Mouse (Mus musculus) retina, postnatal 1 day (tissue): ENCODE measurements around the gene Dusp16.

Experiments used
- DNase-seq: peaks from one replicate; pipeline ENCODE4 v3.0.0-alpha.2; 2012

The Dusp16 gene

DNA sequence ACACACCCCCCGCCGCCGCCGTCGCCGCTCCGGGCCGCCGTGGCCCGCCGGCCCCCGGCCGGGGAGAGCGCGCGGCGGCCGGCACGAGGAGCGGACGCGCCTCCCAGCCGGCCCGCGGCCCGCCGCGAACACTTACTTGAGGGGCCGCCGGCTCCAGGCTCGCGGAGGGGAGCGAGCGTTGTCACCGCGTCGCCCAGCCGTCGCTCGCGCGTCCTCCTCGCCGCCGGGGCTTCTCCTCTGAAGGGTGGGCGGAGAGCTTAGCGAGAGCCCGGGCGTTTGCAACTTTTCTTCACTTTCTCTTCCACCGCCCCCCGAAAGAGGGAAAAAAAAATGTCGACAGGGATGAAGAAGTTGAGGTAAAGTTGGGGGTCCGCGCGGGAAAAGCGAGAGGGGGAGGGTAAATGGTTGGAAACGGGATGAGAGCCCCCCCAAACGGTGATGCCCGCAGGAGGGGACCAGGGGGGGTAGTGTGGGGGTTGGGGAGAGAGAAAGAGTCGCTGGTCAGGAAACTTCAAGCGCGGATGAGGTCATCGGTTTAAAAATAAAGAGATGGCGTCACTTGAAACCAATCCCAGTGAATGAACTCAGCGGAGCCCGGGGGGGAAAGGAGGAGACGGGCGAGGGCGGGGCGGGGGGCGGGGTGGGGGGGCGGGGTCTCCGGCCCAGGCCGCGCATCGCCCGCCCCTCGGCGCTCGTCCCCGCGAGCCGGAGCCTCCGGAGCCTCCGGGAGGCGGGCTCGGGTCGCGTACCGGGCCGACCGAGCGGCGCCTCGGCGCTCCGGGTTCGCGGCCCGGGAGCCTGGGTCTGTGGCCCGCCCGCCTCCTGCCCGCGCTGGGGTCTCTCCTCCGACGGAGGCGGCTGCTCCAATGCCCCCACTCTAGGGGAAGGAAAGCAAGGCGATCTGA is at the start of gene Dusp16:
Gene Dusp16 (minus strand): TSS at position 485 of the 905 bp plus-strand sequence.
- peak; percentile 97 for DNase-seq

DNA sequence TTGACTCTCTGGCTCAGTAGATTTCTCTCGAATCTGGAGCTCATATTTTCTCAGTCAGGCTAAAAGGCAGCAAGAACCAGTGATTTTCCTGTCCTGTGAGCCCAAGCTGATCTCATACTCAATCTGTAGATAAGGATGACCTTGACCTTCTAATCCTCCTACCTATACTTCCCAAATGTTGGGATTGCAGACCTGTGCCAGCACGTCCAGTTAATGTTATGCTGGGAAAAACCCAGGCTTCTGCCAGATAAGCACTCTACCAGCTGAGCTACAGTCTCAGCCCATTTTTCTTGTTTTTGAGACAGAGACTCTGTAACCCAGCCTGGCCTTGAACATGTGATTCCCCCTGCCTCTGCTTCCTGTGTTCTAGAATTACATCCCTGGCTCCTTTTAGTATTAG is 47.9 kb upstream of the Dusp16 start:
- no peak for DNase-seq

DNA sequence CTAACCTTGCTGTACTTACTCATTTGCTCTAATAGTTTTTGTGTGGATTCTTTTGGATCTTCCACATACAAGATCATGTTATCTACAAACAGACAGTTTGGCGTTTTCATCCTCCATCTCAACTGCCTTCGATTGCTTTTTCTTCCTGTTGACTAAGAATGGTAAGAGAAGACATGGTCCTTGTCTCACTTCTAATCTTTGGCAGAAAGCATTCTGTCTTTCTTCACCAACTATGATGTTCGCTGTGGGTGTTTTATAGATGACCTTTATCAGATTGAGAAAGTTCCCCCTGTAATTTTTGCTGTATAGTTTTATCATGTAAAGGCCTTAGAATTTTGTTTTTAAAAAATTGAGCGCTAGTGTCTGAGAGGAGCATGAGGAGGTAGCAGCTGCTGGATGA is 45.7 kb upstream of the Dusp16 start:
- no peak for DNase-seq

GRCm38 (mm10) chr6:134834585-134835251 is 42.3 kb upstream of the Dusp16 start:
- DNase-seq, result no peak

GRCm38 (mm10) chr6:134830776-134831175 is 38.4 kb upstream of the Dusp16 start:
- DNase-seq, result no peak

- peak; percentile 99 for DNase-seq
Observed at GRCm38 (mm10) chr6:134829786-134830700, 37.6 kb upstream of the Dusp16 start, which contains the start of gene Crebl2. Crebl2 (plus strand) TSS chr6:134830154.

DNA sequence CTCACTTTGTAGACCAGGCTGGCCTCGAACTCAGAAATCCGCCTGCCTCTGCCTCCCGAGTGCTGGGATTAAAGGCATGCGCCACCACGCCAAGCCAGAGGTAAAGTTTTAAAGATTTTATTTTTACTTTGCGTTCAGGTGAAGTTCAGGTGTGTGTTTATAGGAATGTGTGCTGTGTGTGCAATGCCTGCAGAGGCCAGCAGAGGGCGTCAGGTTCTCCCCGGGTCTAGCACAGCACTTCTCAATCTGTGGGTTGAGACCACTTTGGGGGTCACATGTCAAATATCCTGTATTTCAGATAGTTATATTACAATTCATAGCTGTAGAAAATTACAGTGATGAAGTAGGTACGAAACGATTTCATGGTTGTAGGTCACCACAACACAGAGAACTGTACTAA is 30.4 kb upstream of the Dusp16 start:
- no peak for DNase-seq

DNA sequence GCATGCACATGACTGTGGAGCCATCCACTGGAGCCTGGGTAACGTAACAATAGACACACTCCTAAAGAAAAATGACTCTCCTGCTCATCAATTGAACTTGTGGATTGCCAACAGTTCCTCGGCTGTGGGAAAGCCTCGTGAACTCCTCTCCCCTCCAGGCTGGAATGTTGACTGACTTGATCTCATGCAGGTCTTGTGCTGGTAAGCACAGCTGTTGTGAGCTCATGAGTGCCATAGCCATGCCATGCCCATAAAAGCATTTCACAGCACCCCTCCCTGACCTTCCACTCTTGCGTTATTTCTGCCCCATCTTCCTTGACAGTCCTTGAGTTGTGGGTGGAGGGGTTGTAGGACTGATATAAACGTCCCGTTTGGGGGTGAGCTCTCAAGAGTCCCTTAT is 28.0 kb upstream of the Dusp16 start:
- DNase-seq, result no peak

GRCm38 (mm10) chr6:134819741-134820140 is 27.3 kb upstream of the Dusp16 start:
- no peak for DNase-seq

GRCm38 (mm10) chr6:134817051-134817928 is 24.9 kb upstream of the Dusp16 start:
- DNase-seq, result no peak

GRCm38 (mm10) chr6:134813066-134813465 is 20.6 kb upstream of the Dusp16 start:
- no peak for DNase-seq

DNA sequence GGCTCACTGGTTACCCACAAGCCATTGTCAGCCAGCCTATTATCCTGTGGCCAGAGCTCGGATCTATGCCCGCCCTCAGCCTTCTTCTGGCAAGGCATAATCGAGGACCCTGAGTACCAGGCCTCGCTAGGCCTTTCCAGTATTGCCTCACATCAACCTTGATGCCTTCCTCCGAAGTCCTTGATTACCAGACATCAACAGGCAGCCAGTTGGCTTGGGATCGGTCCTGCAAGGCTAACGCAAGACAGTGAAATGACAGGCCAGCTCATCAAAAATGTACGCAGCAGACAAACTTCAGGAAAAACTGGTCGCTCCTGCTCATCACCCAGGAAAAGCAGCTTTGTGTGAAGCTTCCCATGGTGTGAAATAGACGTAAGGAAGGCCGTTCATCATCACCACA is 15.4 kb upstream of the Dusp16 start:
- no peak for DNase-seq

GRCm38 (mm10) chr6:134807091-134807490 is 14.7 kb upstream of the Dusp16 start:
- DNase-seq, result no peak

- DNase-seq, result no peak
Observed at GRCm38 (mm10) chr6:134806130-134806529, 13.7 kb upstream of the Dusp16 start.

DNA sequence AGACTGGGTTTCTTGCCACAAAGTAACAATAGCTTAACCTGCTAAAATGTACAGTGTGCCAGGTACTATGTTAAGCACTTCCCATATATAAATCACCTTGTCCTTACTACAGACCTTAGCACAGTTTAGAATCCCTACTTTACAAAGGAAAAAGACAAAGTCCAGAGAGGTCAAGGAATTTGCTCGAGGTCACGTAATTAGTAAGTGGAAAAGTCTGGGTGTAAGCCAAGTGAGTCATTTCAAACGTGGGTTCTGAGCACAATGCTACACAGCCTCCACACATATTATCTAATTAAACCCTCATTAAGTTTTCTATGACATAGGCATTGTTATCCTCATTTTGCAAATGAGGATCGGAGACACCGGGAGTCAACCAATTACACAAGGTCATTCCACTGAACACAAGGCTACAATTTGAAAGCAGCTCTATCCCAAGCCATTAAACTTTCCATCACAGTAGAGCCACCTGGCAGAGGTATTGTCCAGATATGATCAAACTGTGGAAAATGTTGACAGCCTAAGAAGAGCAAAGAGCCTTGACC is 12.4 kb upstream of the Dusp16 start:
- peak; percentile 92 for DNase-seq

DNA sequence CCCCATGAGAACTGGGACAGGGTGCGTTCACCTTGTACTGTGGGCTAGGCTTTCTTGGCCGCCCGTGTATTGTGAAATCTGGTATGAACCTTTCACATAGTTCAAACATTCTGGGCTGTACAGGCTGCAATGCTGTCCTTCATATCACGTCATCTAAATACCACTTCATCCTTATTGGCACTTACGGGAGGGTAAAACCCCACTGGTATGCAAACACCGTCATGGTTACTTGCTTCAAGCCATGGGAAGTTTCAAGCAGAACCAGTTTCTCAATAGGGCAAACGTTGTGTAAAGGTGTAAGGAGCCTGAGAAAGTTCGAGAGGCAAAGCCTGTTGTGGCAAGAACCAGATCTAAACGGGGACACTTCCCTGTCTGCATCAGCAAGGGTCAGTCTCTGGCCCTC is 10.2 kb upstream of the Dusp16 start:
- no peak for DNase-seq

GRCm38 (mm10) chr6:134801483-134801882 is 9.1 kb upstream of the Dusp16 start:
- peak; percentile 84 for DNase-seq

GRCm38 (mm10) chr6:134796297-134796696 is 3.9 kb upstream of the Dusp16 start:
- DNase-seq, result no peak

- DNase-seq, result peak; percentile 86
Observed at GRCm38 (mm10) chr6:134793911-134794520, 1.6 kb upstream of the Dusp16 start.

DNA sequence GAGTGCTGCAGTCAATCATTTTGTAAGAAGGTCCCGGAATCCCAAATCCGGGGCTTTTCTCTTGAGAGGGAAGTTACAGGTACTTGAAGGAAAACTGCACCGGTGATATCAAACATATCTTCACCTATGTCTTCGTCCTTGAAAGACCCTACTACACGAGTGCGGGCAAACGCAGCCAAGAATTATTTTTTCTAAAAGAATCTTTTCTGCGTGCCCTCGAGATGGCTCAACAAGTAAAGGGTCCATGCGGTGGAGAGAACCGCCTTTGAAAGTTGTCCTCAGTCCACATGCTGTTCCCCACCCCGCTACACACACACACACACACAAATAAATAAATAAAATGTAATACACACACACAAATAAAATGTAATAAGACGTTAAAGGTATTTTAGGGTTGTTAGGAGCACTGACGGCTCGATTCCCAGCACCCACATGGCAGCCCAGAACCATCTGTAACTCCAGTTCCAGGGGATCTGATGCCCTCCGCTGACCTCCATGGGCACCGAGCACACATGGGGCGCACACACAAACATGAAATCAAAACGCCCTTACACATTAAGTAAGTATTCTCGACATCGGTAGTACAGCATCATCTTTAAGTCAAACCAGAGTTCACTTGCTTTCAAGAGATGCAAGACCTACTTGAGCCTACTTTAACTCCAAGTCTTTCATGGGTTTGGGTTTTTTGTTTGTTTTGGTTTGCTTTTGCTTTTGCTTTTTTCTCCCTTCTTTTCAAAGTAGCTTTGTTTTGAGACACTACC is 801 bp upstream of the Dusp16 start:
- DNase-seq, result peak; percentile 20
